Mouse (Mus musculus) C2C12 (cell line): ENCODE measurements around the gene Baz2b. TPM values are rescaled to one million over a fixed set of nuclear protein-coding genes. Genes with fewer than 3 reads are reported as not detected.

Experiments used
- H3K27me3 ChIP-seq: one replicate; pipeline ENCODE4 v1.6.1; 2011; ENCODE audit not compliant: control insufficient read depth, insufficient read depth, insufficient read length
- H3K36me3 ChIP-seq: one replicate; pipeline ENCODE4 v1.6.1; 2011; ENCODE audit not compliant: control insufficient read depth, insufficient read depth
- H3K4me3 ChIP-seq: one replicate; pipeline ENCODE4 v1.5.1; 2011; ENCODE audit warnings: mild to moderate bottlenecking, control low read depth; ENCODE audit not compliant: poor library complexity, insufficient read depth, severe bottlenecking
- H3K79me2 ChIP-seq: one replicate; pipeline ENCODE4 v1.6.1; 2011; ENCODE audit not compliant: control insufficient read depth, insufficient read depth
- H3K79me3 ChIP-seq: one replicate; pipeline ENCODE4 v1.6.1; 2011; ENCODE audit warnings: low read depth, control low read depth
- H3ac ChIP-seq: one replicate; pipeline ENCODE3; 2011; ENCODE audit warnings: low read depth; ENCODE audit not compliant: control insufficient read depth, insufficient read length
- CEBPB ChIP-seq: IDR thresholded peaks from one replicate; pipeline ENCODE4 v1.6.1; 2011; ENCODE audit warnings: low read depth, mild to moderate bottlenecking, control low read depth, moderate library complexity
- CTCF ChIP-seq: IDR thresholded peaks from one replicate; pipeline ENCODE4 v1.5.1; 2011; ENCODE audit not compliant: control insufficient read depth, insufficient read depth, insufficient read length
- FOSL1 ChIP-seq: IDR thresholded peaks from one replicate; pipeline ENCODE4 v1.8.0; 2011; ENCODE audit warnings: mild to moderate bottlenecking, low read length; ENCODE audit not compliant: poor library complexity, insufficient read depth, severe bottlenecking
- MAX ChIP-seq: IDR thresholded peaks from one replicate; pipeline ENCODE4 v1.6.1; 2011; ENCODE audit warnings: mild to moderate bottlenecking, control low read depth
- MYOD1 ChIP-seq: IDR thresholded peaks from one replicate; pipeline ENCODE4 v1.6.1; 2011; ENCODE audit warnings: low read depth; ENCODE audit not compliant: control insufficient read depth, insufficient read length
- MYOG ChIP-seq: IDR thresholded peaks from one replicate; pipeline ENCODE4 v1.6.1; 2011; ENCODE audit not compliant: control insufficient read depth, insufficient read length; ENCODE audit errors: extremely low read depth
- USF1 ChIP-seq: IDR thresholded peaks from one replicate; pipeline ENCODE4 v1.6.1; 2011; ENCODE audit warnings: low read depth, mild to moderate bottlenecking, control low read depth, moderate library complexity
- polyA plus RNA-seq: library from polyadenylated mRNA; unstranded; fragments of >200 nt; fragmentation: generic; extraction: Trizol; gene quantifications from one replicate; pipeline ENCODE4 v1.2.1, GENCODE M21; 2012; ENCODE audit warnings: missing spikeins

Baz2b gene
- polyA plus RNA-seq, 1 experiment: 9.4 TPM

GRCm38 (mm10) chr2:60089528-60090247, 120.0 kb downstream of the Baz2b start:
- Histone ChIP-seq H3K27me3 (no peaks in the 10 kb centered on the region), H3K4me3 (no peak overlapping the region)

GRCm38 (mm10) chr2:60088785-60089527, 120.7 kb downstream of the Baz2b start:
- no peak overlapping the region for H3ac ChIP-seq
- peaks cover 23% of the 10 kb centered on the region for H3K79me3 ChIP-seq
- no peaks in the 10 kb centered on the region for H3K36me3 ChIP-seq
- H3K79me2 ChIP-seq: peaks cover 65% of the 10 kb centered on the region
- TF ChIP-seq FOSL1 (no peak), CEBPB (no peak), MYOD1 (no peak), MYOG (no peak), CTCF (no peak), MAX (no peak), USF1 (no peak)
- H3K4me3 ChIP-seq: no peak overlapping the region
- H3K27me3 ChIP-seq: no peaks in the 10 kb centered on the region

More at GRCm38 (mm10) chr2:60089528-60090247, 120.0 kb downstream of the Baz2b start:
- Histone ChIP-seq H3ac (no peak overlapping the region), H3K36me3 (no peaks in the 10 kb centered on the region), H3K79me2 (peaks cover 57% of the 10 kb centered on the region), H3K79me3 (peaks cover 23% of the 10 kb centered on the region)
- TF ChIP-seq FOSL1: no peak
- TF ChIP-seq MYOD1: no peak
- no peak for TF ChIP-seq MYOG
- TF ChIP-seq MAX: no peak
- no peak for TF ChIP-seq CTCF
- no peak for TF ChIP-seq USF1
- no peak for TF ChIP-seq CEBPB

GRCm38 (mm10) chr2:60086197-60086903, 123.3 kb downstream of the Baz2b start:
- H3K79me2 ChIP-seq: peaks cover 61% of the 10 kb centered on the region
- no peaks in the 10 kb centered on the region for H3K27me3 ChIP-seq
- H3ac ChIP-seq: no peak overlapping the region
- TF ChIP-seq FOSL1 (no peak), CEBPB (no peak), USF1 (no peak), MAX (no peak), MYOD1 (no peak), MYOG (no peak), CTCF (no peak)
- H3K36me3 ChIP-seq: no peaks in the 10 kb centered on the region
- H3K4me3 ChIP-seq: no peak overlapping the region
- H3K79me3 ChIP-seq: peaks cover 21% of the 10 kb centered on the region

GRCm38 (mm10) chr2:60084823-60085222, 124.8 kb downstream of the Baz2b start:
- no peaks in the 10 kb centered on the region for H3K36me3 ChIP-seq
- peaks cover 61% of the 10 kb centered on the region for H3K79me2 ChIP-seq
- no peak overlapping the region for H3ac ChIP-seq
- no peaks in the 10 kb centered on the region for H3K27me3 ChIP-seq
- no peak overlapping the region for H3K4me3 ChIP-seq
- no peak for TF ChIP-seq MYOG
- TF ChIP-seq CEBPB: no peak
- no peak for TF ChIP-seq USF1
- no peak for TF ChIP-seq MAX
- TF ChIP-seq MYOD1: no peak
- no peak for TF ChIP-seq CTCF
- no peak for TF ChIP-seq FOSL1
- peaks cover 20% of the 10 kb centered on the region for H3K79me3 ChIP-seq

- H3K79me2 ChIP-seq: peaks cover 51% of the 10 kb centered on the region
- H3K4me3 ChIP-seq: no peak overlapping the region
- H3K79me3 ChIP-seq: peaks cover 15% of the 10 kb centered on the region
- no peaks in the 10 kb centered on the region for H3K36me3 ChIP-seq
- H3K27me3 ChIP-seq: no peaks in the 10 kb centered on the region
- TF ChIP-seq USF1 (no peak), MYOG (no peak), CEBPB (no peak), MYOD1 (no peak), FOSL1 (no peak), MAX (no peak), CTCF (no peak)
- H3ac ChIP-seq: no peak overlapping the region
These were observed 126.5 kb downstream of the Baz2b start for GRCm38 (mm10) chr2:60082984-60083636.
